Mouse (Mus musculus): ENCODE measurements around the gene Jade1. TPM values are rescaled to one million over a fixed set of nuclear protein-coding genes. Genes with fewer than 3 reads are reported as not detected.

Gene Jade1
- polyA plus RNA-seq, 1 experiment from 2014 or later, result 20.9 TPM

DNA sequence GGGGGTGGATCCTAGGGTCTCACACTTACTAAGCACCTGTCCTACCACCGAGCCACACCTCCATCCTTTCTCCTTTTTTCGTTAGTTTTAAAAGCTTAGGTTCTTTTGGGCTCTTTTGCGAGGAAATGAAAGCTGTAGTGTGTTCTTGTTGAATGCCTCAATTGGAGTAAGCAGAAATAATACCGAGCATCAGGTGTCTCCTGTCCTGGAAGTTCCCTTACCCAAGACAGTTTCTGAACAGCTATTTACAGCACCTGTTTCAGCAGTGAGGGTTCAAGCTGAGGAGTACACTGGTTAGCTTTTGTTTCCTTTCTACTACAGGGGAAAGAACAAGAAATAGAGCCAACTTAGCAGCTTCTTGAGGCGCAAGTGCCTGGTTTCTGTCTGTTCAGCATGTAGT, 14.4 kb downstream of the Jade1 start:
- Histone ChIP-seq H3K27ac (no peak overlapping the region), H3K36me3 (replicated peaks) (no peaks in the 10 kb centered on the region), H3K4me1 (peaks cover 39% of the 10 kb centered on the region), H3K9me3 (no peaks in the 10 kb centered on the region), H3K27me3 (no peaks in the 10 kb centered on the region), H3K9ac (no peak overlapping the region), H3K4me3 (replicated peaks) (no peak overlapping the region), H3K4me2 (no peak overlapping the region)
- 79% methylated on average over 5 of the region's 5 CpGs for WGBS
- ATAC-seq (ENCODE audit: low FRiP score), result no peak

DNA sequence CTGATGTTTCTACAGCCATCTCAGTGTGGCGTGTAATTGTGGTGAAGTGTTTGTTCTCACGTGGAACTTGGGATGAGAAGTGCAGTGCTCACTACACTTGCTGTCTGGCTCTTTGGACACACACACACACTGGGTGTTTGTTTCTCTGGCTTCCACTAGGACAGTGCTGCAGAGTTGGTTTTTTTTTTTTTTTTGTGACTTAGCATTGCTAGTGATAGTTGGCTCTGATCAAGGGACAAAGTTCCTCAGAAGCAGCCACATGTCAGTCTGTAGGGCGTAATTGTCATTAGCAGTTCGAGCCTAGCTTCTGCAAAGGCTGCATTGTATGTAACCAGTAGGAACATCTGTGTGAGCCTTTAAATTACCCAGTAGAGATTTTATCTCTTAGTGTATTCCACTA, 16.6 kb downstream of the Jade1 start:
- WGBS, result 85% methylated on average over 4 of the region's 4 CpGs
- ATAC-seq (ENCODE audit: low FRiP score), result no peak
- Histone ChIP-seq H3K4me3 (replicated peaks) (no peak overlapping the region), H3K36me3 (replicated peaks) (no peaks in the 10 kb centered on the region), H3K4me1 (peaks cover 36% of the 10 kb centered on the region), H3K9me3 (no peaks in the 10 kb centered on the region), H3K27me3 (no peaks in the 10 kb centered on the region), H3K4me2 (no peak overlapping the region), H3K27ac (no peak overlapping the region), H3K9ac (no peak overlapping the region)

DNA sequence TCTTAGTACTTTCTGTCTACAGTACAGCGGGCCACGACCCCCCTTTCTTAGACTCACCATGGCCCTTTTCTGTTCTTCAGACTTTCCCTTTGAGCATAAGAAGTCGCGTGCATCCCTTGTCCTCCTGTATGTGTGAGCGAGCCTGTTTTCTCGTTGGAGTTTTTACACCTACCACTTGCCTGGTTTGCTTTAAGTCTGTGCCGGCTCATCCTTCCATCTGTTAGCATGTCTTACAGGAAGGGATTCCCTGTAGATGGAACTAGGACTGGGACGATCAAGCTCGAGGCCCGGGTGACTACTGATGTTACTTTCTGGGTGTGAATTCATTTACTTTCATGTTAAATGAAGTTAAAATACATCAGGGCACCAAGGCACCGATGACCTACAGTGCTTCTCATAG, 17.4 kb downstream of the Jade1 start:
- Histone ChIP-seq H3K4me2 (no peak overlapping the region), H3K9me3 (no peaks in the 10 kb centered on the region), H3K36me3 (replicated peaks) (no peaks in the 10 kb centered on the region), H3K4me3 (replicated peaks) (no peak overlapping the region), H3K27ac (no peak overlapping the region), H3K27me3 (no peaks in the 10 kb centered on the region), H3K9ac (no peak overlapping the region), H3K4me1 (peaks cover 36% of the 10 kb centered on the region)
- no peak for ATAC-seq (ENCODE audit: low FRiP score)
- 84% methylated on average over 11 of the region's 11 CpGs for WGBS

DNA sequence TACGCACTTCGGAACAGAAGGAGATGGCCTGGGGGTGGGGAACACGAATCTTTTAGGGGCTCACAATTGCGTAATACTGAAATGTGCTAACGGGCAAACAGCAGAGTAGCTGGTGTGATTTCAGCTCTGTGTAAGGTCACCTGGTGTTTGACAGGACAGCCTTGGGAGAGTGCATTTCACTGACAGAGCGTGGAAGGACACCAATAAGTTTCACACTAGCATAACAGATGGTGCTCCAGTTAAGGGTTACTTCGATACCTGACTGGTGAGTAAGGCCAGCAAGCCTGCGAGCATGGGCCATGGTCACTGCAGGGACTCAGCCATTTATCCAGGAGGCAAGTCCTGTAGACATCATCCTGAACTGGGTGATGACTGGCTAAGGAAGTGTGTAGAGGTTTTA, 18.7 kb downstream of the Jade1 start:
- WGBS, result 77% methylated on average over 8 of the region's 8 CpGs
- Histone ChIP-seq H3K9ac (no peak overlapping the region), H3K4me2 (no peak overlapping the region), H3K27ac (no peak overlapping the region), H3K4me1 (peaks cover 39% of the 10 kb centered on the region), H3K4me3 (replicated peaks) (no peak overlapping the region), H3K36me3 (replicated peaks) (no peaks in the 10 kb centered on the region), H3K27me3 (0 out of 2 replicates have a peak, but pooled peaks cover 5% of the 10 kb centered on the region), H3K9me3 (no peaks in the 10 kb centered on the region)
- no peak for ATAC-seq (ENCODE audit: low FRiP score)

DNA sequence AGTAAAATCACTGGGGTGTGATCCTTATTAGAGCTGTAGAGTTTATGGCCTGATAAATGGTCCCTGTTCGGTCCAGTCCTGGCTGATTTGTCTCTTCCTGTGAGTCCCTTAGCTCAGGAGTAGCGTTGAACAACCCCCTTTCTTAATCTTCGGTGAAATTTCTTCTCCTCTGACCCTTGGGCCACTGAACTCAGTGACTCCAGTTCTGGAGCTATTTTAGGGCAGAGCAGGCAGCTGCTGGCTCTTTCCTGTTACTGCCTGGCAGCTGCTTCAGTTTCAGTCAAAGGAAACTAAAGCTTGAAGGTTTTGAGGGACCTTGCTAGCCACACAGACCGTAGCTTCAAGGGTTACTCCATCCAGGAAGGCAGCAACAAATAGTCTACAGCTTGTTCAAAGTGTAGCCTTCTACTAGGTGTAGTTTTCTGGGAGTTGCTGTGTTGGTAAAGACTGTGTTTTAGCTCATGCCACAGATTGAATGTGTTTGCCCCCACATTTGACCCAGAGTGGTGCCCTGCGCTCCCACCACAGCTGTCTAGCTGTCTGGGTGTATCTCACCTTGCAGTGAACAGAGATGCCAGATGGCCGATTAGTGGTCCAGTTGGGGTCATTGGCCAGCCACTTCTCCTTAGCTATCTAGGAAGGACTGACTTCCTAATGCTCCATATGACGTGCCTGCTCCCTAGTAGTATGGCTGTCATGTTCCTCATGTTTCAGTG, 19.3 kb downstream of the Jade1 start:
- H3K4me2 ChIP-seq, result no peak overlapping the region
- WGBS, result 77% methylated on average over 7 of the region's 7 CpGs
- no peak overlapping the region for H3K4me3 ChIP-seq (replicated peaks)
- no peaks in the 10 kb centered on the region for H3K9me3 ChIP-seq
- H3K4me1 ChIP-seq, result peaks cover 45% of the 10 kb centered on the region
- no peak overlapping the region for H3K27ac ChIP-seq
- 0 out of 2 replicates have a peak, but pooled peaks cover 5% of the 10 kb centered on the region for H3K27me3 ChIP-seq
- H3K9ac ChIP-seq, result no peak overlapping the region
- no peak for ATAC-seq (ENCODE audit: low FRiP score)
- no peaks in the 10 kb centered on the region for H3K36me3 ChIP-seq (replicated peaks)

DNA sequence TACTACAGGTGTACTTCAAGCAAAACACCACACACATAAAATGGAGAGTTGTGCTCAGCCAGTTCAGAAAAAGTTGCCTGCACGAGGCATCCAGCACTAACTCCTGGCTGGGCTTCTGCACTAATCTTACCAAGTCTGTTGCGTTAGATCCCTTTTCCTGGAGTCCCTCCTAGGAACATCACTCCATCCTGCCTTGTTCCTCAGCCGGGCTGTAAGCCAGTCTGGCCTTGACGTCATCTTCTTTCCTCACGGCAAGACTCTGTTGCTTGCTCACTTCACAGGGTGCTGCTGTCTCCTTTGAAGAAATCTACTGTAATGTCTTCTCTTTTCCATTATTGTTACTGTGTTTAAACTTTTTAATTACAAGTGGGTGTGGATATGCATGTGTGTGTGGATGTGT, 20.4 kb downstream of the Jade1 start:
- H3K36me3 ChIP-seq (replicated peaks), result no peaks in the 10 kb centered on the region
- ATAC-seq (ENCODE audit: low FRiP score), result no peak
- H3K4me1 ChIP-seq, result peaks cover 48% of the 10 kb centered on the region
- no peak overlapping the region for H3K9ac ChIP-seq
- 91% methylated on average over 5 of the region's 5 CpGs for whole genome bisulfite sequencing
- H3K27me3 ChIP-seq, result 0 out of 2 replicates have a peak, but pooled peaks cover 5% of the 10 kb centered on the region
- H3K27ac ChIP-seq, result no peak overlapping the region
- no peaks in the 10 kb centered on the region for H3K9me3 ChIP-seq
- no peak overlapping the region for H3K4me2 ChIP-seq
- H3K4me3 ChIP-seq (replicated peaks), result no peak overlapping the region

DNA sequence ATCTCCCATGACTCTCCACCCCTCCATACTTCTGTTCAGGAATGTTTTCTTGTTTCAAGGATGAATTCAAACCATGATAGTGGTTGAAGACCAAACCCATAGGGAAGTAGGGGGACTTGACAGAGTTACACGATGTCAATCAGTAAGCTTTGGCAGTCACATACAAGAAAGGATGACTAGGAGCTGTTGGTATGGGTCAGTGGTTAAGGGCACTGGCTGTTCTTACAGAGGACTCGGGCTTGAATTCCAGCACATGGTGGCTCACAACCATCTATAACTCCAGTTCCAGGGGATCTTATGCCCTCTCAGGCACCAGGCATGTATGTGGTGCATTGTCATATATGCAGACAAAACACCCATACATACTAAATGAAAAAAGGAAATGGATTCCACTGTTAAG, 21.7 kb downstream of the Jade1 start:
- 0 out of 2 replicates have a peak, but pooled peaks cover 5% of the 10 kb centered on the region for H3K27me3 ChIP-seq
- no peak for ATAC-seq (ENCODE audit: low FRiP score)
- H3K9me3 ChIP-seq, result no peaks in the 10 kb centered on the region
- H3K27ac ChIP-seq, result no peak overlapping the region
- no peak overlapping the region for H3K4me3 ChIP-seq (replicated peaks)
- H3K4me2 ChIP-seq, result no peak overlapping the region
- 74% methylated on average over 2 of the region's 2 CpGs for WGBS
- H3K4me1 ChIP-seq, result peaks cover 51% of the 10 kb centered on the region
- H3K9ac ChIP-seq, result no peak overlapping the region
- H3K36me3 ChIP-seq (replicated peaks), result no peaks in the 10 kb centered on the region

DNA sequence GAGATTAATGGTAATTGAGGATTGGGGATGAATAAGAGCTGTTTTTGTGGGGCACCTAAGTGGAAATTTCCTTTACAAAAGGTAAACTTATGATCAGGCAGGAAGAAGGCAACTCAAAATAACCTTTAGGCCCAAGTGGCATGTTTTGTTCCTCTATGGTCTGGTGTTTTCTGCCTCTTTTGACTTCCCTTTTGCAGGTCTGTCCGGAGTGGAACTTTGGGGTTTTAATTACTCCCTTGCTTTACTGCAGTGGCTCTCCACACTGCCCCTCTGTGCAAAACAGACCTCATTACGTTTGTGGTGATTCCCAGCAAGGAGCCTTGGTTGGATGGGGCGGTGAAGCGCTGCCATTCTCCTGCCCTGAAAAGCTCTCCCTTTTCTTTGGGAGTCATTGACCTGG, 24.3 kb downstream of the Jade1 start:
- ATAC-seq (ENCODE audit: low FRiP score), result no peak
- no peaks in the 10 kb centered on the region for H3K9me3 ChIP-seq
- peaks cover 49% of the 10 kb centered on the region for H3K4me1 ChIP-seq
- H3K27ac ChIP-seq, result no peak overlapping the region
- no peak overlapping the region for H3K4me3 ChIP-seq (replicated peaks)
- H3K9ac ChIP-seq, result no peak overlapping the region
- H3K4me2 ChIP-seq, result no peak overlapping the region
- 0 out of 2 replicates have a peak, but pooled peaks cover 5% of the 10 kb centered on the region for H3K27me3 ChIP-seq
- 8% methylated on average over 4 of the region's 4 CpGs for WGBS
- no peaks in the 10 kb centered on the region for H3K36me3 ChIP-seq (replicated peaks)

DNA sequence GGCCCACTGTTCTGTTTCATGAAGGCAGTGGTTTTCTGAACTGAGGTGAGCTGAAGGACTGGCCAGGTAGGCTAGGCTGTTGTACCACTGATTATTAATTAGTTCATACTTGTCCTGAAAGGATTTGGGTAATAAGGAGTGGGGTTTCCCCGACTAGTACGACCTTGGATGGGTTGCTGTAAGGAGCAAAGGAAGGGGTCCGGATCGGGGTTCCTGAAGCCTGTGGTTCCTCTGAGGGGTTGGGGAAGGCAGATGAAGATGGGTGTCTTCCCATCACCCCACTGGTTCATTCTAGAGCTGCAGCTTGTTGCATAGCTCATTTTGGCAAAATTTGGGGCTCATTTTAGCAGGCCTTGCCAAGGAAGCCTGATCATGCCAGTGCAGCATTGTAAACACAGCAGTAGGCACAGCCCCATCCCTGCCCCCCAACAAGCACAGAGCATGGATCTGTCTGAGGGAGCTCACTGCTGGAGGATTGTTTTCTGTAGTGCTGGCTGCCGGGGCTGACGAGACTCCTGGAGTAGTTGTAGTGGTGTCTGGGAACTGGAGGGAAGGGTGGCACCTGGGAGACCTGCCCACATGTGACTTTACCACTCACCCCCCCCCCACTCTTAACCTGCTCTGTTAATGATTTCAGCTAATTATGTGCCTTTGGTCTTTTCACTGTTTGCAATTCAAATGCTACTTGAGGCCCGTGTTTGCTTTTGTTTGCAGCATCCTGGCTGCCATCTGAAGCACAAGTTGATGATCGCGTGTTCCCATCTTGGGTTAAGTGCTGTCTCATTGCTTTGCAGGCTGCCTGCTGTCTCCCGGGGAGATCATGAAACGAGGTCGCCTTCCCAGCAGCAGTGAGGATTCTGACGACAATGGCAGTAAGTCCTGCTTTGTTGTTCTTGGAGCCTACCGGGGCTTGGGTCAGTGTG, 25.1 kb downstream of the Jade1 start:
- Histone ChIP-seq H3K4me2 (peak overlapping the region; percentile 17; the same call in 1 of the 2 replicates), H3K36me3 (replicated peaks) (no peaks in the 10 kb centered on the region), H3K27ac (peak overlapping the region; percentile 42; the same call in 1 of the 2 replicates), H3K27me3 (0 out of 2 replicates have a peak, but pooled peaks cover 5% of the 10 kb centered on the region), H3K9me3 (no peaks in the 10 kb centered on the region), H3K4me3 (replicated peaks) (no peak overlapping the region), H3K4me1 (peaks cover 43% of the 10 kb centered on the region), H3K9ac (0 out of 2 replicates have a peak overlapping the region, but pooled peaks have one; percentile 7)
- ATAC-seq (ENCODE audit: low FRiP score), result peak; percentile 57
- WGBS, result 29% methylated on average over 14 of the region's 14 CpGs

DNA sequence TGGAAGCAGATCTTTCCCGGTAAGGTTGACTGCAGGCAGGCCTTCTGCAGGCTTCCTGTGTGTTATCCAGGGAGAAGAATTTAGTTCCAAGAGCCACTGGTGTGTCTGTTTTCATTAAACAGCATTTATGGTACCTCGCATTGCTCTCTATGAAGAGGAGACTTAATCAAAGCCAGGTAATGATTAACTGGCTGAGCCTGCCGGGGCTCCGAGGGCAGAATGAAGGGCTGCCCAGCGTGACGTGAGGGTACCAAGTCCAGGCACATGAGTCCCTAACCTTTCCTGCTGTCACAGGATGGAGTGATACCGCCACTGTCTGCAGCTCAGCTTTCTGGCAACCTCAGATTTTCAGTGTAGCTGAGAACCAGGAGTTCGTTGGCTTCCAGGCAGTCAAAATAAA, 25.9 kb downstream of the Jade1 start:
- Histone ChIP-seq H3K9me3 (no peaks in the 10 kb centered on the region), H3K36me3 (replicated peaks) (no peaks in the 10 kb centered on the region), H3K9ac (no peak overlapping the region), H3K27me3 (0 out of 2 replicates have a peak, but pooled peaks cover 5% of the 10 kb centered on the region), H3K4me2 (no peak overlapping the region), H3K4me1 (peaks cover 43% of the 10 kb centered on the region), H3K4me3 (replicated peaks) (no peak overlapping the region), H3K27ac (peak overlapping the region; percentile 42; the same call in 1 of the 2 replicates)
- no peak for ATAC-seq (ENCODE audit: low FRiP score)
- WGBS, result 64% methylated on average over 8 of the region's 8 CpGs

DNA sequence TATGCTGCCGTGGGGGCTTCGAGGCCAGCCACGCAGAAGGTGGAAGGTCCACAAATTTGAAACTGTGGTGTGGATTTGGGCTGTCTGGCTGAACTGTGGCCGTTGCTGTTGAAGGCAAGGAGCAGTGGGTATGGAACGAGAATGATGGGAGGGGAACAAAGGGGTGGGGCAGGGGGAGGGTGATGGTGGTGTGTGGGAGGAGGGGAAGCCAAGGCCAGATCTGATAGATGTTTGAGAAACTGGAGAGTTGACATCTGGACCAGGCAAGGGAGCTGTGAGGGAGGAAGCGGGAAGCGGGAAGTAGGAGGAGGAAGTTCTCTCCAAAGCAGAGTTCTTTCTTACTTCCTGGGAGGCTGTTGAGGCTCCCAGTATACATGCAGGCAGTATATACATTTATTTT, 26.7 kb downstream of the Jade1 start:
- no peaks in the 10 kb centered on the region for H3K36me3 ChIP-seq (replicated peaks)
- peaks cover 43% of the 10 kb centered on the region for H3K4me1 ChIP-seq
- H3K4me3 ChIP-seq (replicated peaks), result no peak overlapping the region
- no peak overlapping the region for H3K9ac ChIP-seq
- 81% methylated on average over 7 of the region's 7 CpGs for WGBS
- H3K27ac ChIP-seq, result no peak overlapping the region
- H3K4me2 ChIP-seq, result no peak overlapping the region
- no peak for ATAC-seq (ENCODE audit: low FRiP score)
- no peaks in the 10 kb centered on the region for H3K9me3 ChIP-seq
- H3K27me3 ChIP-seq, result 0 out of 2 replicates have a peak, but pooled peaks cover 5% of the 10 kb centered on the region

DNA sequence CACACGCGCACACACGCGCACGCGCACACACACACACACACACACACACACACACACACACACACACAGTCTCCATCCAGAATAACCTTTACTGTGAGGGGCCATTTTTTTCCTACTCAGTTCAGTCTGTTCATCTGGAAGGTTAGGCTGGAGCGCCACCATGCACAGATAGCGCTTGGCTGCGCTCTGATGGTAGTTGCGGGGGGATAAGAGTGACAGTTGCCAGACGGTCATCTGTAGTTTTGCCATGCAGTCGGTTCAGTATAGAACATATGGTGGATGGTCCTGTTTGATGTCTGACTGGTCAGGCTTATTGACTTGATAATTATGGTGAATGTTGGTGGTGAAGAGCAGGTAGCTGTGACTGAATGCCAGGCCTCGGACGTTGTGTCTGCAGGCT, 27.6 kb downstream of the Jade1 start:
- Histone ChIP-seq H3K9me3 (no peaks in the 10 kb centered on the region), H3K27ac (no peak overlapping the region), H3K4me3 (replicated peaks) (no peak overlapping the region), H3K4me1 (peaks cover 43% of the 10 kb centered on the region), H3K9ac (no peak overlapping the region), H3K4me2 (no peak overlapping the region), H3K36me3 (replicated peaks) (no peaks in the 10 kb centered on the region), H3K27me3 (0 out of 2 replicates have a peak, but pooled peaks cover 5% of the 10 kb centered on the region)
- no peak for ATAC-seq (ENCODE audit: low FRiP score)
- WGBS, result 95% methylated on average over 14 of the region's 14 CpGs

All from forebrain, embryonic 12.5 days (tissue).